In the genomic region with DNA sequence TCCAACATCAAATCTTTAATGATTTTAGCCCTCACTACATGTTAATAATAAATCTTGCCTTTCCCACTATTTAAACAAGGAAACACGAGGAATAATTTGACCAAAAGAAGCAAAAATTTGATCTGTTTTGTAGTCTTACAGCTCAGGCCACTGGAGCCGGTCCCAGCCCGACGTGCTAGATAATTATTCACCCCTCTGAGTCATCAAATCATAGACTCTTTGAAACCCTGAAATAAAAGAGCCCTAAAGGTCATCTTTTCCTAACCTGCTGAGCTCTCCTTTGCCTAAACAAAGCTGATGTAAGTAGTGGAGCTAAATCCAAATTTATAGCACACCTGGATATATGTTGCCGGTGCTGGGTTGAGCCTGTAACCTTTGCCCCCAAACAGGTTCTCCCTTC, we compare ENCODE assay signal across 15 mouse cellular contexts.
"Had no signal": no experiment of that assay in that cellular context is flagged by ENCODE, and none has a peak within 500 bp of the region (broad histone marks: within the 10 kb centered on the region; RNA-seq: fewer than 3 reads in every experiment).

No protein-coding gene starts in this region.

- H3K9ac ChIP-seq: limb, embryonic 13.5 days; lung, embryonic 14.5 days; neural tube, embryonic 15.5 days had no signal

- H3K4me2 ChIP-seq: limb, embryonic 13.5 days; liver, embryonic 11.5 days; lung, embryonic 14.5 days; neural tube, embryonic 15.5 days had no signal

- ATAC-seq: intestine, embryonic 16.5 days had no signal

- H3K36me3 ChIP-seq: limb, embryonic 13.5 days; midbrain, embryonic 10.5 days; neural tube, embryonic 15.5 days had no signal

- DNase-seq: left cerebral cortex, postnatal 4 days; lung, embryonic 14.5 days; lung, postnatal 10 days; lung, postnatal 4 days; midbrain, embryonic 14.5 days; right cerebral cortex, adult 18-20 months; right cerebral cortex, postnatal 25 days; thymus, postnatal 36 days had no signal

- H3K27me3 ChIP-seq: limb, embryonic 13.5 days; neural tube, embryonic 15.5 days had no signal

- H3K4me1 ChIP-seq: limb, embryonic 13.5 days; midbrain, embryonic 10.5 days had no signal

- H3K27ac ChIP-seq: layer of hippocampus, adult 2 months; limb, embryonic 13.5 days; midbrain, embryonic 10.5 days; neural tube, embryonic 15.5 days had no signal

- H3K4me3 ChIP-seq: layer of hippocampus, adult 2 months; limb, embryonic 13.5 days; midbrain, embryonic 10.5 days; myocyte; neural tube, embryonic 15.5 days had no signal

- H3K9me3 ChIP-seq: limb, embryonic 13.5 days; midbrain, embryonic 10.5 days; neural tube, embryonic 15.5 days had no signal
